Mouse (Mus musculus): ENCODE results near the gene Gm281. TPM values are rescaled to one million over a fixed set of nuclear protein-coding genes. Genes with fewer than 3 reads are reported as not detected.

The Gm281 gene
- polyA plus RNA-seq, 1 experiment from 2014 or later: not detected

- WGBS: 19% methylated on average over 1 of the region's 1 CpGs
- Histone ChIP-seq H3K36me3 (no peaks in the 10 kb centered on the region), H3K9me3 (no peaks in the 10 kb centered on the region), H3K9ac (no peak overlapping the region), H3K27me3 (no peaks in the 10 kb centered on the region), H3K27ac (no peak overlapping the region), H3K4me2 (replicated peaks) (no peak overlapping the region), H3K4me3 (no peak overlapping the region), H3K4me1 (no peaks in the 10 kb centered on the region)
- no peak for ATAC-seq (ENCODE audit: insufficient number of reproducible peaks, insufficient read depth, low FRiP score, low TSS enrichment)
These were observed 123.8 kb downstream of the Gm281 start for GRCm38 (mm10) chr14:13790446-13790845.

GRCm38 (mm10) chr14:13790001-13790400 is 124.3 kb downstream of the Gm281 start:
- H3K4me3 ChIP-seq: no peak overlapping the region
- H3K9me3 ChIP-seq: no peaks in the 10 kb centered on the region
- no peak for ATAC-seq (ENCODE audit: insufficient number of reproducible peaks, insufficient read depth, low FRiP score, low TSS enrichment)
- no peak overlapping the region for H3K9ac ChIP-seq
- 31% methylated on average over 1 of the region's 1 CpGs for WGBS
- no peaks in the 10 kb centered on the region for H3K36me3 ChIP-seq
- no peaks in the 10 kb centered on the region for H3K27me3 ChIP-seq
- H3K4me1 ChIP-seq: no peaks in the 10 kb centered on the region
- H3K27ac ChIP-seq: no peak overlapping the region
- no peak overlapping the region for H3K4me2 ChIP-seq (replicated peaks)

- 37% methylated on average over 4 of the region's 4 CpGs for WGBS
- no peak overlapping the region for H3K27ac ChIP-seq
These were observed 131.3 kb downstream of the Gm281 start for GRCm38 (mm10) chr14:13782970-13783369.

DNA sequence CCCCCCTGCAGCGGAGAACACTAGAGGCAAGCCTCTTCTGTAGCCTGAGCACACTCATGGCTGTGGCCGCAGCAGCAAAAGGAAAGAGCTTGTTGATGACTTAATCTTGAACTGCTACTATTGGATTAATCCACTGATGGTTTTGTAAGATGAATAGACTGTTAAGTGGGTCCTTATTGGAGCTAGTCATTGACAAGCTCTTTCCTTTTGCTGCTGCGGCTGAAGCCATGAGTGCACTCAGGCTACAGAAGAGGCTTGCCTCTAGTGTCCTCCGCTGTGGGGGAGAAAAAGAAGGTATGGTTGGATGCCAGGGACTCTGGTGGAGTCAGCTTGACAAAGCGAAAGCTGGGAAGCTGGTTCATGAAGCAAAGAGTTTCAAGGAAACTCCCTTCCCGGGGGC is 135.9 kb downstream of the Gm281 start:
- ATAC-seq (ENCODE audit: insufficient number of reproducible peaks, insufficient read depth, low FRiP score, low TSS enrichment): no peak
- H3K4me3 ChIP-seq: no peak overlapping the region
- no peak overlapping the region for H3K4me2 ChIP-seq (replicated peaks)
- H3K27me3 ChIP-seq: no peaks in the 10 kb centered on the region
- H3K4me1 ChIP-seq: no peaks in the 10 kb centered on the region
- no peak overlapping the region for H3K27ac ChIP-seq
- H3K9me3 ChIP-seq: no peaks in the 10 kb centered on the region
- H3K36me3 ChIP-seq: no peaks in the 10 kb centered on the region
- WGBS: 71% methylated on average over 6 of the region's 6 CpGs
- no peak overlapping the region for H3K9ac ChIP-seq

More at GRCm38 (mm10) chr14:13782970-13783369, 131.3 kb downstream of the Gm281 start:
- Histone ChIP-seq H3K9ac (no peak overlapping the region), H3K27me3 (no peaks in the 10 kb centered on the region), H3K4me1 (no peaks in the 10 kb centered on the region), H3K4me3 (no peak overlapping the region), H3K36me3 (no peaks in the 10 kb centered on the region), H3K4me2 (replicated peaks) (no peak overlapping the region), H3K9me3 (no peaks in the 10 kb centered on the region)
- no peak for ATAC-seq (ENCODE audit: insufficient number of reproducible peaks, insufficient read depth, low FRiP score, low TSS enrichment)

DNA sequence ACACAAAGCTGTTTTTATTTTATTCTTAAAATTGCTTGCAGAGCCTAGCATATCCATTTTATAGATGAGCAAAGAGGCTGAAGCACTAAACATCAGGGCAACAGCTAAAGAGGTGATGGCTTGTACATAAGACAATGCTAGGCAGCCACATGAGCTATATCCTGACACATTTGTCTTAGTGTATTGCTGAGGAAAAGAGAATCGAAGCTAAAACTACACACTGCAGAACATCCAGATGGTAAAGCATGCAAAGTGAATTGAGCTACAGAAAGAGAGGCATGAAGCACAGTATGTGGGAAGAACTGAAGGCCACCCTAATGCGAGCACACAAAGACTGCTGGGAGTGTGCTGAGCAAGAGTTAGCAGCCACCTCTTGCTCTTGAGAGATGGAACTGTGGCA is 143.1 kb downstream of the Gm281 start:
- 75% methylated on average over 2 of the region's 2 CpGs for WGBS
- peaks cover 13% of the 10 kb centered on the region for H3K4me1 ChIP-seq
- H3K9me3 ChIP-seq: no peaks in the 10 kb centered on the region
- H3K9ac ChIP-seq: no peak overlapping the region
- H3K4me2 ChIP-seq (replicated peaks): no peak overlapping the region
- H3K36me3 ChIP-seq: no peaks in the 10 kb centered on the region
- H3K27me3 ChIP-seq: no peaks in the 10 kb centered on the region
- H3K4me3 ChIP-seq: no peak overlapping the region
- peak overlapping the region; percentile 59 for H3K27ac ChIP-seq
- no peak for ATAC-seq (ENCODE audit: insufficient number of reproducible peaks, insufficient read depth, low FRiP score, low TSS enrichment)

GRCm38 (mm10) chr14:13770686-13771085 is 143.6 kb downstream of the Gm281 start:
- Histone ChIP-seq H3K27me3 (no peaks in the 10 kb centered on the region), H3K36me3 (no peaks in the 10 kb centered on the region), H3K27ac (peak overlapping the region; percentile 59; the same call in 1 of the 2 replicates), H3K9me3 (no peaks in the 10 kb centered on the region), H3K9ac (no peak overlapping the region), H3K4me2 (replicated peaks) (no peak overlapping the region), H3K4me3 (no peak overlapping the region), H3K4me1 (peaks cover 13% of the 10 kb centered on the region)
- WGBS: 0% methylated on average over 1 of the region's 1 CpGs
- ATAC-seq (ENCODE audit: insufficient number of reproducible peaks, insufficient read depth, low FRiP score, low TSS enrichment): peak; percentile 90

Small RNA genes lying within 50 kb of the gene (microRNA-seq; reads per million reads assigned to microRNA genes)
- not detected for gene Gm27506

Other genes with a start within 250 kb of the Gm281 start
- not detected in 2 replicates for gene Sntn, start 243.6 kb downstream of the Gm281 start, polyA plus RNA-seq (2016; fragmentation: Nextera tagmentation; extraction: Ambion mirVana)
- 5.0 and 5.3 TPM in 2 replicates for gene Atxn7, start 47.0 kb upstream of the Gm281 start, polyA plus RNA-seq (2016; fragmentation: Nextera tagmentation; extraction: Ambion mirVana)
- gene Thoc7, start 47.4 kb upstream of the Gm281 start, polyA plus RNA-seq (2016; fragmentation: Nextera tagmentation; extraction: Ambion mirVana): 191 and 193 TPM in 2 replicates
- 268 TPM in 2 replicates for gene Psmd6, start 206.5 kb upstream of the Gm281 start, polyA plus RNA-seq (2016; fragmentation: Nextera tagmentation; extraction: Ambion mirVana)